Mouse (Mus musculus): ENCODE measurements around the gene Ddhd1.
A peak's percentile ranks its signal among the peaks of the same experiment; 100 is the strongest.

Ddhd1 gene

DNA sequence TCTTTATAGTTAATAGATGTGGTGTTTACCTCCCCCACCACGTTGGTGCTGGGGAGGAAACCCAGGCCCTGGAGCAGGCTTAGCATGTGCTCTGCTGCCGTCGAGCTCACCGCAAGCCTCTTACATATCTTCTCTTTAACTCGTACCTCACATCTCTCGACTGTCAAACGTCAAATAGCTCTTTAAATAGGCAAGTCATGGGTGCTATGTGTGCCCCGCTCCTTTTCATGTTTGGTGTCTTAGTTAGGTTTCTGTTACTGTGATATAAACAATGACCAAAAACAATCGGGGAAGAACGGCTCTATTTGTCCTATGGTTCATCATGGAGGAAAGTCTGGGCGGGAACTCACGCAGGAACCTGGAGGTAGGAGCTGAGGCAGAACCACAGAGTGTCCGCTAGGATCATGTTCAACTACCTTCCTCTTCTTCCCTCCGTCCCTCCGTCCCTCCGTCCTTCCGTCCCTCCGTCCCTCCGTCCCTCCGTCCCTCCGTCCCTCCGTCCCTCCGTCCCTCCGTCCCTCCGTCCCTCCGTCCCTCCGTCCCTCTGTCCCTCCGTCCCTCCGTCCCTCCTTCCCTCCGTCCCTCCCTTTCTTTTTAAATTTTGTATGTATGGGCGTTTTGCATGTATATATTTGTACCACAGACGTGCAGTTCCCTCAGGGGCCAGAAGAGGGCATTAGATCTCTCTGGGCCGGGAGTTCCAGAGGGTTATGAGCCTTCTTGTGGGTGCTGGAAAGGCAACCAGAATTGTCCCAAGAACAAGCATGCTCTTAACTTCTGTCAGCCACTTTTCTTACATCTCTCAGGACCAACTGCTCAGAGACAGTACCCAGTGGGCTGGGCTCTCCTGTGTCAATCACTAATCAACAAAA, 91.6 kb downstream of the Ddhd1 start:
- peak; percentile 71 for DNase-seq

DNA sequence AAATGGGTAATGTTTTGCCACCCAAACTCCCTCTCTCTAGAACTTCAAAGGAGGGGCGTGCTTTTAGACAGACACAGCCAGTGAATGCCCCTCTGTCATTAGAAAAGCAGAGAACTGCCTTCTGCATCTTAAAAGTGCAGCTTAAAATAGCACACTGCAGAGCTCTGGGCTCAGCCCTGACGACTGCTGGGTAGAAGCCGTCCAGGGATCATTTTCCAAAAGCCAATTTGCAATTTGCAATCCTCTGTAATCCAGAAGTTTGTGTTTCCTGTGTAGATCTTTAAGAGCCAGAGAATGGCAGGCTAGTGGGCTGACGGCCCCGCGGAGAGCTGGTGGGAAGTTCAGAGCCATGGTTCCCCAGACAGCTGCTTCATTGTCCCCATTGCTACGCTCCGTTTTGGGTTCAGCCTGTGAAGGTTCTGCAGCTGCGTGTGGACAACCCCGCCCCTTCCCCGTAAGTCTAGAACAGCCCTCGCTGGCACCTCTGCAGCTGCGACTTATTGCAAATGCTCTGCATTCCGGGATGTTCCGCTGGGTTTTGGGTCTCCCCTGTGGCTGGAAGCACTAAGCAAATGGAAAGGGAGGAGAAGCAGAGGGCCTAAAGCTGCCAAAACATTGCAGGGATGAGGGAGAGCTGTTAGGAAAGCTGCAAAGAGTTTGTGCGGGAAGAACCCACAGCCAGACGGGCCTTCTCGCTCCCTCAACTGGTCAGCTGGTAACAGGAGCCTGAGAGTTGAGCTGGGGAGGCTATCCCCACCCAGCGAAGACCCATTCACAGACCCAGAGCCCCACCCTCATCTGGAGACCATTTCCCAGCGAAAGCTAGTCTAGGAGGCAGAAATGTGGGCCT, 92.5 kb downstream of the Ddhd1 start:
- DNase-seq: peak; percentile 30

DNA sequence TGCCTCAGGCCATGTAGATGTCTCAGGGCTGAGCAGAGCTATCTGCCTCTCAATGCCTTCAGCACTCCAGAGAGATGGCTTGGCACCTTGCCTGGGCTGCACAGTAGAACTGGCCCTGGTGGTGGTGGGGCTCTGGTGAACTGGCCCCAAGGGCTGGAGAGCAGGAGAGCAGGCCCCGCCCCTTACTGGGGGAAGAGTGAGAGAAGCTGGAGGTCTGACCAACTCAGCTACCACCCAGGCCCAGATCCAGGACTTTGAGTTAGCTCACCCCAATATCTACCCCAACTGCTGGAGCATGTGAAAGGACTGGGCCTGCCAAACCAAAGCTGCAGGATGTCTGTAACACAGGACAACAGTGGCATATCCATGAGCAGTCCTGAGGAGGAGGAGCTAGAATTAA, 94.4 kb downstream of the Ddhd1 start:
- peak; percentile 62 for DNase-seq

DNA sequence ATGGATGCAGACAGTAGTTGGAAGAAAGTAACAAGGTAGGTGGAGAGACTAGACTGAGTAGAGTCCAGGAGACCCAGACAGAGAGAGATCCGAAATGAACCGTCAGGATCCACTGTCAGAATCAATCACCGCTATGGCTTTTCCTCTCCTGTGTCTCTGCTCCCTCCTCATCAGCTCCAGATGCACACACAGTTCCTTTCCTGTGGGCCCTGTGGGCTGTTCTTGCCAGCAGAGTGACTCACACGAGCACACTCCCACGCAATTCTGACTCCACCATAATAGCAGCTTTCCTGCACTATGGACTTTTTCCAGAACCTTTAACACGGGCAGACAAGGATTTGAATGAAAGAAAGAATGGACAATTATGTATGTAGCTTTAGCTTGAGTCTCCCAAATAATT, 96.3 kb downstream of the Ddhd1 start:
- no peak for DNase-seq

DNA sequence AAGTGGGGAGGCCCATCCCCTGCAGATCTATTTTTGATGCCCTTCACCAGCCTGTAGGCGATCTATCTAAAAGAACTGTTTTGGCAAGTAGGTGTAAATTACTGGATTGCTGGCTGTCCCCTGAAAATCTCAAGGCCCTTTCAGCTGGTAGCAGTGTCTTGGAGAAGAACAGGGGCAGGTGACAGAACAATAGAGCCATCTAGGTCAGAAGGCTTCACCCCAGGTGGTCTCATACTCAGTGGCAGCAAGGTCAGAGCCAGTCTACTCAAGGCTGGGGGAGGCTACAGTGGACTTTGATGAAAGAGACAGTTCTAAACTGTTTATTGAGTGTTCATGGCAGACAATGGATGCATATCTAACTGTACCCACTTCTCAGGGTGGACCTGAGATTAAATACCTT, 98.9 kb downstream of the Ddhd1 start:
- DNase-seq: no peak

DNA sequence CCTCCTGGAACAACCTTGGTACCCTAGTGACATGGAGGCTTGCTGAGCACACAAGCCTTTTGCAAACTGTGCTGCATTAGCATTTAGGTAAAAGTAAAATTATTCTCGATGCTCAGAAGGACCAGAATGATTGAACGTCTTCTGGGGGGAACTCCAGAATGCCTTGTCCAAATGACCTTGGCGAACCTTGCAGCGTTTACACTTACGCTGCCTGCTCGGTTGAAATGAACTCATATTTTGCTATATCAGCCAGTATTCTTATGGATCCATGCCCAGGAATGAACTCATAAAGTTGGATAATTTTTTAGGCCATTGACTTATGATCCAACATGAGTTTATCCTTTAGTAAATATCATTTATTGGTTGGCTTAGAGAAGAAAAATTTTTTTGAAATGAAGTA, 103.6 kb downstream of the Ddhd1 start:
- no peak for DNase-seq

DNA sequence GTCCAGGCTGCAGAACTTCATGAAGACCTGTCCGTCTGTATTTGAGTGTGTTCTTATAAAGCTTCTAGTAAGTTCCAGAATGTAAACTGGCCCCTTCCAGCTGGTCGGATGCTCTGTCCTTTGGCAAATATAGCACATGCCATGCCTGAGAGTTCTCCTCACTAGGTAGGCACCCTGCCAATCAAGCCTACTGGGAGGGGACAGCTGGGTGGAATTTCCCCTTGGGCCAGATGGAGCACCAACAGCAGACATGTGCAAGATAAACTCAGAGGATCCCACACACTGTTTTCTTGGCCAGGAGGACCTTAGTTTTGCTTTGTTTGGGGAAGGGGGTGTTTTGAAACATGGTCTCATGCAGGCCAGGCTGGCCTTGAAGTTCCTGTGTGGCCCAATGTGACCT, 104.1 kb downstream of the Ddhd1 start:
- DNase-seq: no peak

DNA sequence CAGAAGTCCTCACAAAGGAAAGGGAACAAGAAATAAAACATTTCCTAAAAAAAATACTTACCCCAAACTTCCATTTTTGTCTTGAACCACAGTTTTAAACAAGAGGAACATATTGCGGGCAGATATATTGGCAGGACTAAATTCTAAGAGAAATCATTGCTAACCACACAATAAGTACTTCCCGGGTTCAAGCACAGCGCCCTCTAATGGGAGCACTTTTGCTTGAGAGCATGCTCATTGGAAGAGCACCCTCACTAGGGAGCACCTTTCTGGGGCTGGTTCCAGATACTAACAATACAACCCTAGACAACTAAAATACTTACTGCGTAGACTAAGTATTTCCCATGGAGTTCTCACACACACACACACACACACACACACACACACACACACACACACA, 105.5 kb downstream of the Ddhd1 start:
- DNase-seq: no peak

DNA sequence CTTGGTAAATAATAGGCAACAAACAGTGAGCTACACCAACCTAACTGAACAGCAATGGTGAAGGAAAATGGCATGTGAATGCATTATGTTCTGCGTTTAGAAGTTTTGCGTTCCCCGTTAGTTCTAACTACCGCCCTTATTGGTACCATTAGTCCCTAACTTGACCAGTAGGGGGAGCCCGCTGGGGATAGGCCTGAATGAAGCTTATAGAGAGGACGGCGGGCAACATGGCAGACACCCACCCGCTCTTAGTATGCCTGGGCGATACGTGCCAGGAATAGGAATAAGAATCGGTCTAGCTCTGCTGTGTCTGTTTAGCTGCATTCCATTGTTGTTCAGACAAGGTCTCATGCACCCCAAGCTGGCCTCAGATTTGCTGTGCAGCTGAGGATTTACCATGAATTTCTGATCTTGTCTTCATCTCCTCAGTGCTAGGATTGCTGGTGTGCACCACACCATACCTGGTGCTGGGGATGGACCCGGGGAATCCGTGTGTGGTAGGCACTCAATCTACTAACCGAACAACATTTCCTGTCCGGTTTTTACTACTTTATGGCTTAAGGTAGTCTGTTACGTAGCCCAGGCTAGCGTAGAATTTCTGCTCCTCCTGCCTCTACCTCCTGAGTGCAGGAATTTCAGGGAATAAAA, 106.7 kb downstream of the Ddhd1 start:
- DNase-seq: no peak

DNA sequence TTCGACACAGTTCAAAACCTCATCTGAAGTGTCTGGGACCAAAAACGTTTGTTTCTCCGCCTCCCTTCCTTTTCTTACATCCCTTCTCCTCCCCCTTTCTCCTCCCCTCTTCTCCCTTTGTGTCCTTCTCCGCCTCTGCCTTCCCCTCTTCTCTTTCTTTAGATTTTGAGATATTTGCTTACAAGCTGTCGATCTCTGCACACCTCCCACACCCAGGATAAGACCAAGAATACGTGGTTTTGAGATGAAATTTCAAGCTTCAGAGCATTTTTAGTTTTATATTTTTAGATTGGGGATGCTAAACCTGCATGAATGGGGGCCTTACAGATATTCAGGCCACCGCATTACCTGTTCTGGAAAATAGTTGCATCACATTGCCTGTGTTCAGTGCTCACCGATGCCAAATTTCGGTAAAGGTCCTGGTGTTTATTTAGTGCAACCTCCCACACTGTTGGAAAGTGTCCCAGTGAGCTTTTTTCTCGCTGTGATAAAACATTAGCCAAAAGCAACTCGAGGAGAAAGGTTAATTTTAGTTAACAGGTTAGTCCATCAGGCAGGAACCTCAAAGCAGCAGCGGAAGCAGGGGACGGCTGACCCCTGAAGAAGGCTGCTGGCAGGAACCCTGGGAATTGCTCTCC, 107.8 kb downstream of the Ddhd1 start:
- DNase-seq: no peak

DNA sequence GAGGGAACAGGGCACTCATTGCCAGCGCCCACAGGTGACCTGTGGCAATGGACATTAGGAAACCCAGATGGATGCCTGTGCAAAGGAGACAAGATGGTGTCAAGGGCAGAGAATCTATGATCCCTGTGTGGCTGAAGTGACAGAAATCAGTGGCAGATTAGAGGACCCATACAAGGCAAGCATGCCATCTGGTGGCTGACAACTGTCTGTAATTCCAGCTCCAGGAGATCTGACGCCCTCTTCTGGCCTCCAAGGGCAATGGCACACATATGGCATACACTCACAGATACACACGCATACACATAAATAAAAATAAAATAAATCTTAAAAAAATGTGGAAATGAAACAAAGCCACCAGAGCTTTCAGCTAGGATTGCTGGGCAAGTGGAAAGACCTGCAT, 109.8 kb downstream of the Ddhd1 start:
- no peak for DNase-seq

DNA sequence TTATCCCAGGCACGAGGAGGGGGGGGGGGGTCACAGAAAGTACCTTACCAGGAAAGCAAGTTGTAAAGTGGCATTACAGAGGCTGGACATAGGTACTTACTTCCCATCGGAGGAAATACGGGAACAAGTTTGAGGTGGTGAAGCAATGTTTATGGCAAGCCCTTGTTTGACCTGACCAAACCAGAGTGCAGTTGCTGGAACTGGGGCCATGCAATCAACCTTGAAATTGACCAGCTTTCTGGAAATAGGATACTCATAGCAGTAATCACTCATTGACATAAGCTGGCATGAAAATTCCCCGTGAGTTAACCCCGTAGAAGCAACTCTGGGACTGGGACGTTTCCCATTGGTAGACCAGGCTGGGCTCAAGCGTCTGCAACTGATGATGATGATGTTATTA, 113.0 kb downstream of the Ddhd1 start:
- no peak for DNase-seq

DNA sequence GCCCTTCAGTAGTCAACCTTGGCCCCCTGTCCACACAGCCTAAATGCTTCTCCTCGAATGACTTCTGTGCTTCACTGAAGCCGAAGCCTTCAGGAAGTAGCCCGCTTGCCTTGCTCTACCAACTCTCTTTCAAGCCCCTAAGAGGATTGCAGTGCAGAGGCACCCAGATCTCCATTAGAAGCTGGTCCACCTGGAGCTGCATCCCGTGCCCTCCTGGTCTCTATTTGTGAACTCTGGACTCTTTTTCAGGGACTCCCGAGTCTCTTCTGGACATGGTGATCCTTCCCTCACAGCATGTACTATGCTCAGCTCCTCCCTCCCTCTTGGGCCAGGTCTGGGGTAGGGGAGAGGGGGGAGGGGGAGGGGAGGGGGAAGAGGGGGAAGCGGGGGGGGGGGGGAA, 113.9 kb downstream of the Ddhd1 start:
- DNase-seq: no peak

DNA sequence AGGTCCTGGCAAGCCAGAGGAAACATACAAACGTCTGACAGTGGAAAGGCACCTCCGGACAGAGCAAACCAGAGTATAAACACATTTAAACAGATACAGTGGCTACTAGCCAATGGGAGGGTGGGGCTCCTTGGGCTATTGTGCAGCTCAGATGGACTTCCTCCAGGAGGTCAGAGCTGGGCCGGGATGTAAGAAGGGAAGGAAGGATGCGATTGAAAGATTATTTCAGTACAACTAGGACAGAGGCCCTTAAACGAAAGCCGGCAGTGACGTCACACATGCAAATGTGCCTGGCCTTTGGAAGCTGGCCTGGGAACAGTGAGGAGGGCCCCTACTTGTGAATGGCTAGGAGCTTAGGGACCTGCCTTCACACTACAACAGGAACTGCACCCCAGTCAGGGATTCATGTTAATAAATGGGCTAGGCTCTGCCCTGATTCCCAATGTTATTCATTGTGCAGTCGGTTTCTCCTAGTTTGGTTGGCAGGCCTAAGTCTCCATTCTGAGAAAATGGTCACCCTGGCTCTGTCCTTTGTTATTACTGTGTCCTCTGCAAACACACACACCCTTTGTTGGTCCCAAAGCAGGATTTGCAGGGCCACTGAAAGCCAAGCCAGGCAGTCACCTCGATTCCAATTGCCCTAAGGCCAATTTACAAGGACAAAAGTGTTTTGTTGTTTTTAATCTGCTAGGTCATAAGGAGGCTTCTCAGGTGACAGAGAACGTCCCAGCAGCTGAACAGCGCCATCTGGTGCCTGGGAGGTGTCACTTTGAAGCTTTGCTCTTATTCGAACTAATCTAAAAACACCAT, 118.1 kb downstream of the Ddhd1 start:
- DNase-seq: peak; percentile 73
